18 mouse cellular contexts compared by ENCODE assay signal in genomic region chr9:77456169-77456826, GRCm38 (mm10).
DNase-seq lines count a peak whose midpoint lies in the region; ATAC-seq and TF ChIP-seq lines count a peak whose summit lies in the region.
"Had no signal": no experiment of that assay in that cellular context is flagged by ENCODE, and none has a peak within 500 bp of the region (broad histone marks: within the 10 kb centered on the region; RNA-seq: fewer than 3 reads in every experiment).

No protein-coding gene starts in this region.

- no peak for TF ChIP-seq CTCF in lung, adult 2 months (IDR thresholded peaks at IDR 0.05; ENCODE audit: insufficient read depth, low read length)
- TF ChIP-seq CTCF in liver, postnatal 0 days (IDR thresholded peaks at IDR 0.05; ENCODE audit: low read depth), result no peak

- H3K27me3 ChIP-seq in forebrain, embryonic 11.5 days (ENCODE audit: control insufficient read depth, insufficient read depth, low read length), result no peaks in the 10 kb centered on the region
- H3K27me3 ChIP-seq in forebrain, embryonic 10.5 days (ENCODE audit: poor library complexity, severe bottlenecking), result no peaks in the 10 kb centered on the region
- no peaks in the 10 kb centered on the region for H3K27me3 ChIP-seq in lung, embryonic 16.5 days (ENCODE audit: control insufficient read depth, insufficient read depth, low read depth, low read length)
- no peaks in the 10 kb centered on the region for H3K27me3 ChIP-seq in neural tube, embryonic 15.5 days (replicated peaks)
- no peaks in the 10 kb centered on the region for H3K27me3 ChIP-seq in liver, postnatal 0 days (ENCODE audit: insufficient read depth, low read length)
- H3K27me3 ChIP-seq: embryonic facial prominence, embryonic 15.5 days; limb, embryonic 13.5 days; neural tube, embryonic 12.5 days; Patski had no signal

- no peak for TF ChIP-seq EP300 in liver, postnatal 0 days (IDR thresholded peaks at IDR 0.05; ENCODE audit: low read depth)

- no peak overlapping the region for H3K27ac ChIP-seq in forebrain, embryonic 11.5 days (ENCODE audit: low read depth, low read length)
- no peak overlapping the region for H3K27ac ChIP-seq in forebrain, embryonic 10.5 days
- no peak overlapping the region for H3K27ac ChIP-seq in lung, embryonic 16.5 days (ENCODE audit: low read length)
- H3K27ac ChIP-seq in neural tube, embryonic 15.5 days (replicated peaks), result no peak overlapping the region
- no peak overlapping the region for H3K27ac ChIP-seq in liver, postnatal 0 days (ENCODE audit: low read depth)
- H3K27ac ChIP-seq: embryonic facial prominence, embryonic 15.5 days; limb, embryonic 13.5 days; macrophage; neural tube, embryonic 12.5 days had no signal

- H3K36me3 ChIP-seq in forebrain, embryonic 11.5 days (ENCODE audit: control insufficient read depth, insufficient read depth, low read length), result no peaks in the 10 kb centered on the region; the same call in 1 of the 2 replicates
- peaks cover 62% of the 10 kb centered on the region for H3K36me3 ChIP-seq in forebrain, embryonic 10.5 days (replicated peaks)
- peaks cover 2% of the 10 kb centered on the region for H3K36me3 ChIP-seq in lung, embryonic 16.5 days (ENCODE audit: control insufficient read depth, insufficient read depth, low read length)
- H3K36me3 ChIP-seq in neural tube, embryonic 15.5 days, result no peaks in the 10 kb centered on the region
- no peaks in the 10 kb centered on the region for H3K36me3 ChIP-seq in liver, postnatal 0 days (replicated peaks; ENCODE audit: insufficient read depth, low read length)
- H3K36me3 ChIP-seq: neural tube, embryonic 12.5 days had no signal

- no peak overlapping the region for H3K4me3 ChIP-seq in forebrain, embryonic 11.5 days (ENCODE audit: low read depth, low read length)
- no peak overlapping the region for H3K4me3 ChIP-seq in forebrain, embryonic 10.5 days
- no peak overlapping the region for H3K4me3 ChIP-seq in lung, embryonic 16.5 days (ENCODE audit: low read length)
- H3K4me3 ChIP-seq in lung, adult 2 months (replicated peaks; ENCODE audit: extremely low read depth, low read depth, low read length), result no peak overlapping the region
- no peak overlapping the region for H3K4me3 ChIP-seq in neural tube, embryonic 15.5 days (replicated peaks)
- no peak overlapping the region for H3K4me3 ChIP-seq in liver, postnatal 0 days (ENCODE audit: low read depth, low read length)
- H3K4me3 ChIP-seq: embryonic facial prominence, embryonic 15.5 days; limb, embryonic 13.5 days; neural tube, embryonic 12.5 days had no signal

- no peak for TF ChIP-seq POLR2A in lung, adult 2 months (IDR thresholded peaks at IDR 0.05; ENCODE audit: borderline replicate concordance, extremely low read depth, low read depth, low read length)

- no peak for DNase-seq in forebrain, embryonic 11.5 days (ENCODE audit: low spot score)
- no peak for DNase-seq in forebrain, embryonic 10.5 days (ENCODE audit: extremely low spot score, low spot score)
- DNase-seq in lung, adult 2 months, result no peak
- peak; percentile 13 to 70 for DNase-seq in frontal cortex, adult 2 months (ENCODE audit: extremely low spot score in 1 of 2, low spot score in 1 of 2)
- DNase-seq in cerebellum, adult 9-11 months, result no peak
- DNase-seq in liver, postnatal 0 days, result no peak
- DNase-seq: adrenal gland, postnatal 25 days; cerebellum, postnatal 10 days; gastrocnemius, postnatal 10 days; heart, postnatal 36 days; thymus, postnatal 36 days had no signal

- WGBS in forebrain, embryonic 11.5 days, result 74% methylated on average over 13 of the region's 13 CpGs
- WGBS in forebrain, embryonic 10.5 days, result 86% methylated on average over 13 of the region's 13 CpGs
- WGBS in lung, embryonic 16.5 days, result 66% methylated on average over 13 of the region's 13 CpGs
- 60% methylated on average over 13 of the region's 13 CpGs for WGBS in lung, adult 2 months
- WGBS in neural tube, embryonic 15.5 days, result 61% methylated on average over 13 of the region's 13 CpGs
- whole genome bisulfite sequencing in liver, postnatal 0 days (ENCODE audit: insufficient replicate concordance), result 57% methylated on average over 13 of the region's 13 CpGs

- no peak overlapping the region for H3K4me2 ChIP-seq in forebrain, embryonic 11.5 days (ENCODE audit: low read depth, low read length, severe bottlenecking)
- no peak overlapping the region for H3K4me2 ChIP-seq in lung, embryonic 16.5 days (ENCODE audit: low read depth, low read length)
- H3K4me2 ChIP-seq in neural tube, embryonic 15.5 days, result no peak overlapping the region
- H3K4me2 ChIP-seq in liver, postnatal 0 days (ENCODE audit: low read depth, low read length), result no peak overlapping the region
- H3K4me2 ChIP-seq: embryonic facial prominence, embryonic 15.5 days; limb, embryonic 13.5 days; neural tube, embryonic 12.5 days had no signal

- no peaks in the 10 kb centered on the region for H3K9me3 ChIP-seq in forebrain, embryonic 11.5 days (ENCODE audit: control insufficient read depth, low read length)
- H3K9me3 ChIP-seq in forebrain, embryonic 10.5 days, result no peaks in the 10 kb centered on the region
- H3K9me3 ChIP-seq in lung, embryonic 16.5 days (ENCODE audit: control insufficient read depth, low read length), result no peaks in the 10 kb centered on the region
- H3K9me3 ChIP-seq in neural tube, embryonic 15.5 days (replicated peaks), result no peaks in the 10 kb centered on the region
- H3K9me3 ChIP-seq in liver, postnatal 0 days (ENCODE audit: low read length), result no peaks in the 10 kb centered on the region
- H3K9me3 ChIP-seq: embryonic facial prominence, embryonic 15.5 days; limb, embryonic 13.5 days; neural tube, embryonic 12.5 days had no signal

- peaks cover 3% of the 10 kb centered on the region; the same call in 1 of the 2 replicates for H3K4me1 ChIP-seq in forebrain, embryonic 11.5 days (replicated peaks; ENCODE audit: control insufficient read depth, insufficient read depth, low read length)
- H3K4me1 ChIP-seq in forebrain, embryonic 10.5 days, result peaks cover 40% of the 10 kb centered on the region
- 0 out of 2 replicates have a peak, but pooled peaks cover 2% of the 10 kb centered on the region for H3K4me1 ChIP-seq in lung, embryonic 16.5 days (replicated peaks; ENCODE audit: control insufficient read depth, insufficient read depth, low read length)
- H3K4me1 ChIP-seq in lung, adult 2 months (ENCODE audit: control insufficient read depth, insufficient read depth, low read length), result no peaks in the 10 kb centered on the region
- H3K4me1 ChIP-seq in neural tube, embryonic 15.5 days, result peaks cover 4% of the 10 kb centered on the region; the same call in 1 of the 2 replicates
- no peaks in the 10 kb centered on the region for H3K4me1 ChIP-seq in liver, postnatal 0 days (ENCODE audit: insufficient read depth)
- H3K4me1 ChIP-seq: embryonic facial prominence, embryonic 15.5 days had no signal

- H3K9ac ChIP-seq in forebrain, embryonic 11.5 days (ENCODE audit: low read length), result no peak overlapping the region
- no peak overlapping the region for H3K9ac ChIP-seq in lung, embryonic 16.5 days (ENCODE audit: low read length)
- no peak overlapping the region for H3K9ac ChIP-seq in neural tube, embryonic 15.5 days (replicated peaks)
- H3K9ac ChIP-seq in liver, postnatal 0 days (replicated peaks), result no peak overlapping the region
- H3K9ac ChIP-seq: embryonic facial prominence, embryonic 15.5 days; limb, embryonic 13.5 days; neural tube, embryonic 12.5 days had no signal

- ATAC-seq in forebrain, embryonic 11.5 days (replicated peaks; ENCODE audit: low FRiP score), result peak; percentile 31; the same call in 1 of the 2 replicates
- 0 out of 2 replicates have a peak, but pooled peaks have one; percentile 30 for ATAC-seq in lung, embryonic 16.5 days (ENCODE audit: low read depth)
- peak; percentile 64 for ATAC-seq in neural tube, embryonic 15.5 days (ENCODE audit: low FRiP score)
- no peak for ATAC-seq in liver, postnatal 0 days
- ATAC-seq: Patski had no signal

Comparison
In these comparisons a context has a peak if more than half of its experiments do, and no peak if none do; other contexts are left out.
1. DNase-seq: peak in frontal cortex, adult 2 months (2 of 2); none in forebrain, embryonic 11.5 days (single experiment), forebrain, embryonic 10.5 days (single experiment), lung, adult 2 months (single experiment), cerebellum, adult 9-11 months (single experiment) and liver, postnatal 0 days (single experiment).